Mouse (Mus musculus) embryonic fibroblast, embryonic 13.5 days (primary cell): ENCODE data around the gene Ccdc149.

Source experiments
- CTCF ChIP-seq: IDR thresholded peaks from 2 replicates; pipeline ENCODE4 v1.5.1; 2011; ENCODE audit warnings: mild to moderate bottlenecking, control low read depth, low read length, moderate library complexity, borderline replicate concordance; ENCODE audit not compliant: insufficient read depth
- POLR2A ChIP-seq: IDR thresholded peaks from 2 replicates; pipeline ENCODE4 v1.6.1; 2011; ENCODE audit warnings: low read depth, mild to moderate bottlenecking, control low read depth, low read length, moderate library complexity

DNA sequence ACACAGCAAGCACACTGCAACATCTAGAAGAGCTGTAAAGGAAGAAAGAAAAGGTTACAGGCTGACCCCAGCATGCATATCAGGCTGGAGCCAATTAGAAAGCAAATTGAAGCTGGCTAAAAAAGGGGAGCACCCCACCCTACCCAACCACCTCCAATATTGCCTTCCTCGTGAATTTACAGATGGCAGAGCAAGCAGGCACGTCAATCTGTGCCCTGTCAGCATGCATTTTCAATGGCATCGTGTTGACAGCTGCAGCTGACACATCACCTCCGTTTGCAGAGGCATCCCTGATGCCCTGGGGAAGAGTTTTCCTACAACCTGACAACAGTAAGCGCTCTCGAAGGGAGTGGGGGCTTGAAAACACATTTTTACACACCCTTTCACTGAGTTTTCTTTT is 14.2 kb downstream of the Ccdc149 start:
- TF ChIP-seq CTCF, result no peak
- TF ChIP-seq POLR2A, result no peak
